Mouse (Mus musculus) left cerebral cortex, adult 11 months (tissue): ENCODE measurements around the gene Plxdc2.

Experiments used
- DNase-seq: peaks from one replicate; pipeline ENCODE4 v3.0.0; 2022; ENCODE audit warnings: low spot score

Plxdc2 gene

GRCm38 (mm10) chr2:16356106-16356818 lies at the start of gene Plxdc2:
Plxdc2 (plus strand) TSS chr2:16356304.
- peak; percentile 79 for DNase-seq

- no peak for DNase-seq
Observed at GRCm38 (mm10) chr2:16310387-16310786, 45.7 kb upstream of the Plxdc2 start.

DNA sequence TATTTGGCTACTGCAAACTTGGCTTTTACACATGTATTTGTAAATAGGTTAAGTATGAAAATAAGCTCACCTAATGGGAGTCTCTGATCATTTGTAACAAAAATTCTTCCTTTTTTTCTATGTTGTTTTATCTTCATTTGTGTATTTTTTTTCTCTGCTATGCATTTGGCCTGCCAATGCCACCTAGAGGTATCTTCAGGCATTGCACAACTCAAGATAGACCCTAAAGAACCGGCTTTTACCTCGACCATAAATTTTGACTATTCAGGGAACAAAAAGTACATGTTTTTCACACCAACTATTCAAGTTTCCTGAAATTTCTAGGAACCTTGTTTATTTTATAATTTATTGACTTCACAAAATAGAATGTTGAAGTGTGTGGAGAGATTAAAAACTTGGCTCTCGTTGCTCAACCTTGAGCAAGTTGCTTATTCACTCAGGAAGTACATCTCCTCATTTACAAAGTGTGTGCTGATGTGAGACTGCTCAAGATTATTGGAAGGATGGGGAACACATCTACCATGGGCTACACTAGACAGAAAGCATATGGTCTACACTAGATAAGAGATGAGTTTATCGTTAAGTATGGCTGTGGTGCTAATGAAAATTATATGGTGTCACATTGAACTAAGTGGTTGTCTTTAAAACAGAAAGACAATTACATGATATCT lies 43.6 kb upstream of the Plxdc2 start:
- peak; percentile 32 for DNase-seq

- DNase-seq: peak; percentile 33
Observed at GRCm38 (mm10) chr2:16335194-16335781, 20.8 kb upstream of the Plxdc2 start.

DNA sequence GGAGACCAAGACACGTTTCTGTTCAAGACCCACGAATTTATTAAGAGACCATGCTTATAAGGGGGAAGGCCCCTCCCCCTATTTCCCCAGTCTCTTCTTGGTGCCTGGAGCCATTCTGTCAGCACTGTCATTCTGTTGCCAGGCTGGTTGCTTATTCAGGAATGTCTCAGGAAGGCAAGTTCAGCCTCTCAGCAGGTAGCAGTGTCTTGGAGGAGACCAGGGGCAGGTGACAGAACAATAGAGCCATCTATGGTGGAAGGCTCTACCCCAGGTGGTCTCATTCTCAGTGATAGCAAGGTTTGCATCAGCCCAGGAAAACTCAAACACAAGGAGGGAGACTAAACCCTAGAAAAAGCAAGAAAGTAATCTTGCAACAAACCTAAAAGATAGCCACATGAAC lies 11.5 kb upstream of the Plxdc2 start:
- no peak for DNase-seq

DNA sequence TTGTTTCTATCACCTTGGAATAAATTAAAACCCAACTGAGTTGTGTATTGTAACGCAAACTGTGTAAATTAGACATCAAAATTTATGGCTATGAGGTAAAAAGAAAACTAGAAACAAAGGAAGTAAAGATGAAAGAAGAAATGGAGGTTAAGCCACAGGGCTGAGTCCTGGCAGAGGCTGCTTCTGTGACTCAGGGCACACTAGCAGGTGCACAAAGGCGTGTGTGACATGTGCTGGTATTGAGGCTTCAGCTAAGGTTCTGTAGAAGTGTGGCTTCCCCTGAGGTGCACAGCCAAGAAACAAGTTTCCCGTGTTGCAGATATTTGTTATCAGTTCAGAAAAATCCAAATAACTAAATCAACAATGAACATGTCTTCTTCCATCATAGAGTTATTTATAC lies 5.0 kb upstream of the Plxdc2 start:
- no peak for DNase-seq

DNA sequence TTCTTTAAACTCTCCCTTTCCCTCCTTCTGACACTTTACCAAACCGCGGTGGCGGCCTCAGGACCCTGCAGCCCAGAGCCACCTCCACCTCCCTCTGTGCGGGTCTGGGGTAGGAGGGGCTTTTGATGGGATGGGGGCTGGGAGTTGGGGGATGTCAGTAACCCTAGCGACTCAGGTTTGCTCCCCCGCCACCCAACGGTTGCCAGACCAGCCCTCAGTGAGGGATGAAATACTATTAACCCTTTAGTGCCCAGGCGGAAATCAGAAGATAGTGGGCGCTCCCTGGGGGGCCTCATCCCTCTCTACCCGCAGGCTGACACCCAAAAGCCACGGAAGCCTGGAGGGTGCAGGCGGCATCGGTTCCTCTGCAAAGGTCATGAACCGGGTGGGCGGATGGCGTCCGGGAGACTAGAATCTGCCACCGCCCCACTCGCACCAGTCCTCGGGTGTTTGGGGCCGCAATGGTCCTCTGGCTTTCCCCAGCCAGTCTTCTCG lies 446 bp upstream of the Plxdc2 start:
- no peak for DNase-seq

DNA sequence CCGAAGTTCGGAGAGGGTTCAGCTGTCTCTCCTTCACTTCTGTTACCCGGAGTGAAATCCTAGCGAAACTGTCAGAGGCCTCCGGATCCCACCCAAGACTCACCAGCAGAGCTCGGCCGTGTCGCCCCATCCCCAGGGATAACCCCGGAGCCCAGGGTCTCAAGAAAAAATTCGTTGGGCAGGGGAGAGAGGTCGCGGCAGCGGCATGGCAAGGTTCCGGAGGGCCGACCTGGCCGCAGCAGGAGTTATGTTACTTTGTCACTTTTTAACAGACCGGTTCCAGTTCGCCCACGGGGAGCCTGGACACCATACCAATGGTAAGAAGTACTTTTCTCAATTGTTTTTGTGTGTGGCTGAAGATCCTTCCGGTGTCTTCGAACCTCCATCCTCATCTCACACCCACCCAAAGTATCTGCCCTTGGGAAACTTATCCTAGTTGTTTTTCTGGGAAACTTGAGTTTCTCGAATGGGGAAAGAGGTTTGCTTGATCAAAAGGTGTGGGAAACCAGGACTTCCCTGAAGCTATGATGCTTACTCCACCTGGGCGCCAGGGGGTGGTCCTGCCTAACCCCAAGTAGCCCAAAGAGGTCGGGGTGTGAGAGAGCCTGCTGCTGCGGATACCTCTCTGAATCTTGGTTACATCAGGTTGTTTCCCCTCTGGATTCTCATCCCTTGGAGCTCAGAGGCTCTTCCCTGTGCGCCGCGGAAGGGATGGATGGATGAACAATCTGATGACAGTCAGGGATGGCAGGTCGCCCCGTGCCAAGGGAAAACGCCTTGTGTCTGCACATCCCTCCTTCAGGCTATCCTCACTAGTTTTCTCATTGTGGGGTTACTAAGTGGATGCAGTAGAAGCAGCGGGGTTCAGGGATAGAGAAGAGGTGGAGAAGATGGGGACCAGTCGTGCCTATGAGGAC lies 1.1 kb downstream of the Plxdc2 start:
- no peak for DNase-seq

GRCm38 (mm10) chr2:16357946-16358345 lies 1.8 kb downstream of the Plxdc2 start:
- DNase-seq: no peak

GRCm38 (mm10) chr2:16359341-16359928 lies 3.3 kb downstream of the Plxdc2 start:
- DNase-seq: peak; percentile 39

- no peak for DNase-seq
Observed at GRCm38 (mm10) chr2:16364749-16365148, 8.6 kb downstream of the Plxdc2 start.

DNA sequence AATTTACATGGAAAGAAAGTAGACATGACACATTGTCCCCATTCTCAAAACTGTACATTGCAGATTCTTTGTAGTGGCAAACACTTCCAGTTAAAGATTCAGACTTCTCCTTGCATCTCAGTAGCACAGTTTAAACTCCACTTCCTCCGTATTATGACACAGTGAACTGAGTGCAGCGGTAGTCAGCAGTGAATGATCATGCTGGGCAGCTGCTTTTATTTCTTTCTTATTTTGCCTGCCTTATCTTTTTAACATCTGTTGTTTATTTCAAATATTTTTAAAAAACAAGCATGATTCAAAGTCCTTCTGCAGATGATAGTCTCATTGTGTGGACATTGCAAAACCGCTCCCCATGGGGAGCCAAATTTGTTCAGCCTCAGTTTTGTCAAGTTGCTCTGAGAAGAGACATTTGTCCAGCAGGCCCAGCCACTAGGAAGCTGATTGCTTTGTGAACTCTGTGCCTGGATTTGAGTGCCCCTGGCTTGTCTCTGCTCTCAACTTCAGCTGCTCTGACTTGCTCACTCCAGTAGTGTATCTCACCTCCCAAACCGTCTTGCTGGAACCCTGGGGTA lies 9.8 kb downstream of the Plxdc2 start:
- DNase-seq: no peak

GRCm38 (mm10) chr2:16370419-16370818 lies 14.3 kb downstream of the Plxdc2 start:
- DNase-seq: no peak

DNA sequence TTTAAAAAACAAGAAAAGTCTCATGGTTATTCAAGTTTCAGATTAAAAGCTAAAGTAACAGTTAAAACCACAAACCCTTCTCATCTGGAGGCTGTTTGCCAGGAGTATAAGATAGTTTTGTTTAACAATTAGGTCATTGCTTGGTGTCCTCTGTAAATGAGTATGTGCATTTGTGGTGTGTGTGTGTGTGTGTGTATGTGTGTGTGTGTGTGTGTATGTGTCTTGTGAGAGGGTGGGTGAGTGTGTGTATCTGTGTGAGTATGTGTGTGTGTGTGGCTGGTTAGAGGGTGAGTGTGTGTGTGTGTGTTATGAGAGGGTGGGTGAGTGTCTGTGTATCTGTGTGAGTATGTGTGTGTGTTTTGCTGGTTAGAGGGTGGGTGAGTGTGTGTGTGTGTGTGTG lies 18.2 kb downstream of the Plxdc2 start:
- no peak for DNase-seq

DNA sequence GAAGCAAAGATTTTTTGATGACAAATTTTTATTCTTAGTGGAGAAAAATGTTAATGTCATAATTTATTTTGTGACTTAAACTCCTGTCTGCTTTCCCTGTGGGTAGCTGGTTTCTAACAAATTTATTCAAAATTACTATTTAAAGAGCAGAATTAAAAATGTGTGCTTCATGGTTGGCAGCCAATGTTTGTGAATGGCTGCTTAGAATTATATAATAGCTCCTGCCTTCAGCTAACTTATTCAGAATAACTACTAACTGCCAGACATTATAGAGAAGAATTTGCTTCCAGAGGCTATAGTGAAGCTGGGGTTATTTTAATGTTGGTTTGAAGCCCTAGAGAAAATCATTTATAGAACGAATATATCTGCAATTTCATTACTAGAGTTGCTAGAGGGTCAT lies 30.1 kb downstream of the Plxdc2 start:
- DNase-seq: peak; percentile 11

DNA sequence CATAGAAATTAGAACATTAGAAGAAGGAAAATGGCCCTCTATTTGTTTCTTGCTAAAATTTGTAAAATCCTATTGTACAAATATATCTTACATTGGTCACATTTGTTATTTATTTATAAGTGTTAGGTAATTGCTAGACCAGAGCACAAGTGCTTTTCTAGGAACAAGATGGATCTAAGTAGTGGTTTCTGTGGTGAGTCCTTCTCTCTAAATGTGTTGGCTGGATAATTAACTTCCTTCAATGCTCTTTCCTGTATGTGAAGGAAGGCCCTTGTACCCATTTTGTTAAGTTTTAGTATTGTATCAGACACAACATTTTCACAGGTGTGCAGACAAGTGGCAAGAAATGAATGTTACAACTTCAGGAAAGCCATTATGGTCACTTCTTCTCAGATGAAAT lies 30.6 kb downstream of the Plxdc2 start:
- DNase-seq: no peak

- no peak for DNase-seq
Observed at GRCm38 (mm10) chr2:16387787-16388186, 31.7 kb downstream of the Plxdc2 start.

DNA sequence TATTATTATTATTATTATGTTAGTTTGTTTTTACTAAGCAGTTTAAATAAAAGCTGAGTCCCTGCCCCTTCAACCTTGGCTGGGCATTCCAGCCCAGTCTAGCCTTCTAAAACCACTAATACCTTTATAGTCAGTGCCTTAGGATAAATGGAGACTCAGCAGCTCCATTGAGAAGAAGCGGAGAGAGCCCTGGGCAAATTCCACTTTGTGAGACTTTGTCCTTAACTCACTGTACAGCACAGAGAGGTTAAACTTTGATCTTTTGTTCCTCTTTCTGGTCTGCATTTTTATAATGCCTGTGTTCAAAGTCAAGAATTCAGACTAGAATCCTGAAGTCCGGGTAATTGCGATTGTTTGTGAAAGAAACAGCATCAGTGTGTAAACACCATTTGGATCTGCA lies 41.4 kb downstream of the Plxdc2 start:
- no peak for DNase-seq

GRCm38 (mm10) chr2:16398006-16398405 lies 41.9 kb downstream of the Plxdc2 start:
- no peak for DNase-seq

DNA sequence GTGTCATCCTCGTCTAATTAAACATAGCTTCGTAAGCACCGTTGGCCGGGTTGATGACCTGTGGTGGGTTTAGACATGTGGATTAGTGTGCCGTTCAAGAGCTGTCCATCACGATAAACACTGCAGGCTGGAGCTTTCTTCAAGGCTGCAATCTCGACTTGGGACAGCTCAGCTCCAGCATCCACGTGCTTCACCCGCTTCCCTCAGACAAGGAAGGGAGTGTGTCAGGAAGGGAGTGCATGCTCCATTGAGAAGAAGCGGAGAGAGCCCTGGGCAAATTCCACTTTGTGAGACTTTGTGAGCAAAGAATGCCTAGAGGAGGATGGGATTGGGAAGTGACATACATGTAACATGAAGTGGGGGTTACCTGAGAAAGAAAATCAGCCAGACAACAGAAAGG lies 42.8 kb downstream of the Plxdc2 start:
- DNase-seq: no peak

DNA sequence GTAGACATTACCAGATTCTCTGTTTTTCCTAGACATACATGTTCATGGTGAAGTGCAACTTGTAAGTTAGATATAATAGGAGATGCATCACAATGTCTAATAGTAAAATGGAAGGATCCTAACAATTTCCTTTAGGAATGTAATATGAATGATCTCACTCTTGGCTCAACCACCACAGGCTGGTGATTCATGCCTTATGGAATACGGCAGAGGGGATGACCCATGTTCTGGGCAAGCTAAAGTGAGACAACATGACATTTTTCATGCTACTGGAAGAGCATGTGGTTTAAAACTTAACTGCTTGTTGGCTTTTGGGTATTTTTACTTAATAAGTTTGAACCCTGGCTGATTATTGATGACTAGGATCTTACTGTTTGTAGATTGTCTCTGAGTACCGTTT lies 50.4 kb downstream of the Plxdc2 start:
- DNase-seq: no peak
